Mouse (Mus musculus) gastrocnemius, postnatal 10 days (tissue): Measurements from ENCODE around the gene Ifitm7. TPM values are rescaled to one million over a fixed set of nuclear protein-coding genes. Genes with fewer than 3 reads are reported as not detected.
A peak's percentile ranks its signal among the peaks of the same experiment; 100 is the strongest.
"Not testable (repeated sequence)": the region's sequence is repeated elsewhere in the genome, so short reads cannot be mapped to it uniquely, and the experiment has no call there.

Source experiments
- DNase-seq: peaks from one replicate; pipeline ENCODE4 v3.0.0; 2021; ENCODE audit warnings: mixed read lengths
- long read RNA-seq, 2 experiments: library from polyadenylated mRNA; stranded (forward); transcript quantifications; one replicate each; pipeline ENCODE4 v2.0.0; 2021
- total RNA-seq, 2 experiments: library from RNA; stranded (reverse); gene quantifications; 2 replicates each; pipeline ENCODE4 v1.2.3; 2021

The Ifitm7 gene
- total RNA-seq = not detected
- long read RNA-seq, experiment 1 = 0 reads
- long read RNA-seq, experiment 2 = 0 reads

DNA sequence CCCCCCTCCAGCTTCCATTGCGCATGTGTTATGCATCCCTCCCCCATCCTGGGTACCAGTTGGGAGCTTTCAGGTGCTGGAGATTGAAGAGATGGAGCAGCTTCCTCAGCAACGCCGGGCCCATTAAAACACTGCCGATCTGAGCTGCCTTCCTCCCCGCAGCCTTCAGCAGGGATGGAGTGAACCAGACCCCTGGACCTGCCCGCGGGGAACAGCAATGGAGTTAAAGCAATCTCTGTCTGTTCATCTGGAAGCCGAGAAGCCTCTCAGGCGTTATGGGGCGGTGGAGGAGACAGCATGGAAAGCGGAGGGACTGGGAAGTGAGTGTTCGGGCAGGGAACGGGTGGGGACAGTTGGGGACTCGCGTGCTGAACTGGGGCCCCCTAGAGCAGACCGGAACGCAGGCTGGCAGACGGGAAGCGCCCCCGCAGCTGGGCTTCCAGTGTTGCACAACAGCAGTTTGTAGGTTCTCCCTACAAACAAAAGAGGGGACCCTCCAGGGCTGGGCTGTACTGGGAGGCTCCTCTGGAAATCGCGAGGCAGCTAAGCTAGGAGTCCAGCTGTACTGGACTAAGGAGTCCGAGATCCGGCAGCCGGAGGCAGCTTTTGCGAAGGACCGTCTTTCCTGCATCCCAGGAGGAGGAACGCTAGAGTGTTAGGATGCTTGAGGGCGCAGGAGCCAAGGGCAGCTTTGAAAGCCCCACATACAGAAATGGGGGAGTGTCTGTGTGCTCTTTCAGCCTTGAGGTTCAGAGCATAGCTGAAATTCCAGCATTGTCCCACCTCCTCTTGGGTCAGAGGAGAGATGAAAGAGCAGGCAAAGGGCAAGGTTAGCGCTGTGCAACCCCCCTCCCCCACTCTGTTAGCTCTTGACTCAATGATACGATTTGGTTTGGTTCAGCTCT, at the start of gene Ifitm7, which contains the start of gene 2900011O08Rik:
Gene Ifitm7, minus strand, starts transcription at position 315 of the 905 bp plus-strand sequence.
Gene 2900011O08Rik, plus strand, starts transcription at position 31 of the 905 bp plus-strand sequence.
- peak; percentile 9 for DNase-seq

DNA sequence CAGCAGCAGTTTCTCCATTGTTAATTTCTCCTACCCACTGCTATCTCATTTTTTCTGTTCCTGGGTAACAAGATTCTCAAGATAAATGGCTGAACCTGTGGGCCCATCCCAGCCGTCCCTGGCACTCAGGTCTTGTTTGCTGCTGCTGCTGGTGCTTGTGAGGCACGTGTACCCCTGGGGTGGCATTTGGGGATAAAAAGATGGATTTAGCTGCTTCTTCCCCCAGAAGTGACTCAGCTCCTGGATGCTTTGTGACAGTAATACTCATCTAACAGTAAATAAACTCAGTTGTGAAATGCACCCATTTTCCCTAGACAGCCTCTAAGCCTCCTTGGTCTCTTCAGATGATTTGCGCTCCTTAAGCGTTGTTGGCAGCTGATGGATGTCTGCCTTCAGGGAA, 46.4 kb upstream of the Ifitm7 start:
- no peak for DNase-seq

GRCm38 (mm10) chr16:14030650-14031049, 44.0 kb upstream of the Ifitm7 start:
- DNase-seq = no peak

- DNase-seq = no peak
These were observed 43.2 kb upstream of the Ifitm7 start for GRCm38 (mm10) chr16:14029851-14030250.

- no peak for DNase-seq
These were observed 42.4 kb upstream of the Ifitm7 start for GRCm38 (mm10) chr16:14029072-14029471.

GRCm38 (mm10) chr16:14025091-14025990, 38.7 kb upstream of the Ifitm7 start:
- DNase-seq = no peak

- no peak for DNase-seq
These were observed 34.6 kb upstream of the Ifitm7 start for GRCm38 (mm10) chr16:14021166-14021822.

GRCm38 (mm10) chr16:14017306-14017705, 30.6 kb upstream of the Ifitm7 start:
- DNase-seq = no peak

DNA sequence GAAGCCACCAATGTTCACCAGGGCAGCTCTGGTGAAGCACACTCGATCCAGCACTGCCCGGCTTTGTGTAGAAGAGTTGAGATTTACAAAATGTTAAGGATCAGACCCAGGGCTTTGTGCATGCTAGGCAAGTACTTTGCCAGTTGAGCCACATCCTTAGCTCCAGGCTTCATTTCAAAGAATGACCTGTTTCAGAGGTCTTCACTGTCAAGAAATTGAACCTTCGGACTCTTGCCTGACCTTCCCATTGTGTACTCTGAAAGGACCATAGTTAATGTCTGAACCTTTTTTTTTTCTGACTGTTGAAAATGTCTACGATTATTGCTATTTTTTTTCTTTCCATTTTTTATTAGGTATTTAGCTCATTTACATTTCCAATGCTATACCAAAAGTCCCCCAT, 23.3 kb upstream of the Ifitm7 start:
- no peak for DNase-seq

DNA sequence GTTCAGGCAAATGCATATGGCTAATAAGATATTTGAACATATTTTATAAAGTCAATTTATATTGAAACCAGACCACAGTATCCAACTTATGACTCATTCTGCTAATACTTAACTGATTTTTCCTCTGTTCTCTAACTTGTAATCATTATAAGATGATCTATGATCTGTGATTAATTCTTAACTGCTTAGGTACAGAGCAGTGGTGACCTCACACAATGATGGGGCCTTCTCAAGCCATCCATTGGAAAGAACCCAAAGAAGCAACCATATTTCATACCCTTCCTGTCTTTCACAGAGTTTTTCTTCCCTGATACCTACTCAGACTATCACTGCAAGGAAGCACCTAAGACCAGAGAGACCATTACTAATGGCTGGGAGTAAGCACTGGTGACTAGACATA, 22.0 kb upstream of the Ifitm7 start:
- no peak for DNase-seq

GRCm38 (mm10) chr16:14008081-14008480, 21.4 kb upstream of the Ifitm7 start:
- no peak for DNase-seq

DNA sequence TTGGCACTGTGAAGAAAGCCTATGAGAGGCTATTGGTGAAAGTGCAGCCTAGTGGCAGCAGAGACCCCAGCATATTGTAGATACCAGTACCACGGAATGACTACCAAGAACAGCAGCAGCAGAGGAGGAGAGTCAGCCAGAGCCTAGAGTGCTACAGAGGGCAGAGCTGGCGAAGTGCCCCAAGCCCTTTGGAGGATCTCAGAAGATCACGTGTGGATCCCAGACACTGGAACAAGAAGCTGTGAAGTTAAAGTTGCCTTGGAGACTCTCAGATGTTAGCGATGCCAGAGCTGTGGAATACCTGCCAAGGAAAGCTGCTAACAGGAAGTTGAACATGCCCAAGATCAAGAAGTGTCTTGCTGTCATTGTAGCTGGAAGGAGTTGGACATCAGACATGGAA, 18.6 kb upstream of the Ifitm7 start:
- DNase-seq = no peak

DNA sequence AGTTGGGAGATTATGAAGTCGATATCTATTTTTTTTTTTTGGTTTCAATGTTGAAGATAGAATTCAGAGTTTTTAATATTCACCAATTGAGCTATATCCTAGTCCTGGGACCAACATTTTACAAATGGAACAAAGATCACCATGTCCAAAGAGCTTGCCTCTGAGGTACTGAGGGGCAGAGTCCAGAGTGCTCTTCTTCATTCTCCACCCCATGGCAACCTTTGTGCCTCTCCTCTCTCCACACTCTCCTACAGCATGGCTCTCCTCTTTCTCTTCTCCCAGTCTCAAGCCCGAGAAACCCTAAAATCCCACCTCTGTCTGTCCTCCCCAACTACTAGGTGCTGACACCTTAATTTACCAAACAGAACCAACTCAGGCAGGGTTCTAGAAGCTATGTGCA, 18.0 kb upstream of the Ifitm7 start:
- DNase-seq = no peak

GRCm38 (mm10) chr16:14004170-14004569, 17.5 kb upstream of the Ifitm7 start:
- no peak for DNase-seq

GRCm38 (mm10) chr16:14003386-14004130, 16.9 kb upstream of the Ifitm7 start:
- DNase-seq = no peak

GRCm38 (mm10) chr16:13994502-13994901, 7.8 kb upstream of the Ifitm7 start:
- DNase-seq = no peak

GRCm38 (mm10) chr16:13994076-13994475, 7.4 kb upstream of the Ifitm7 start:
- DNase-seq = no peak

- DNase-seq = no peak
These were observed 6.0 kb upstream of the Ifitm7 start for GRCm38 (mm10) chr16:13992518-13993248.

DNA sequence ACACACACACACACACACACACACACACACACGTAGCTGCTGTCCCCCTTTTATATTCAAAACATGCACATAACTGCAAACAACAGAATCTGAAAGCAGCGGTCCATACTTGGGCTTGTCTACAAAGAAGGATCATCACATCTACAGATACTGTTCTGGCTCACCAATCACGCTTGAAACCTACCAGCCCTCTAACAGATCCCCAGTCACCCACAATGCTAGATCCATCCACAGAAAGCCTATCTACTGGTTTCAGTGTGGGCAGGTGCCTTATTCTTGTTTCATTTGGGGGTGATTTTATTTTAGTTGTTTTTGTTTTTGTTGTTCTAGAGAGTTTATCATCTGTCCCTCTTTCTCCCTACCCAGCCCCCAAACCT, 503 bp downstream of the Ifitm7 start:
- DNase-seq = no peak

DNA sequence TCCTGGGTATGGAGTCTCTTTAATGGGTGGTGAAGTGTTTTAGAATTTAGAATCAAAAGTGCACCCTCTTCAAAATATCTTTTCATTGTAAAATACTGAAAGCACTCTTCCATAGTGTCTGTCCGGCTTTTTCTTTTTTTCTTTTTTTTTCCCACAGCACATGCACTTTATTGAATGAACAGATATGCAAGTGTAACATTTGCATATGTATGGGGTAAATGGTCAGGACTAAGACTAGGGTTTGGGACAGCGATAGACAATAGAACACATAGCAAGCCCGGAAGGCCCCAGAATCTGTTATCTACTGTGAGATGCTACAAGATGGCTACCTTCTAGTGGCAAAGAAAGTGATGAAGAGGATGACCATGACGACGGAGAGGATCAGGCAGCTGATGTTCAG, 3.5 kb downstream of the Ifitm7 start:
- no peak for DNase-seq

DNA sequence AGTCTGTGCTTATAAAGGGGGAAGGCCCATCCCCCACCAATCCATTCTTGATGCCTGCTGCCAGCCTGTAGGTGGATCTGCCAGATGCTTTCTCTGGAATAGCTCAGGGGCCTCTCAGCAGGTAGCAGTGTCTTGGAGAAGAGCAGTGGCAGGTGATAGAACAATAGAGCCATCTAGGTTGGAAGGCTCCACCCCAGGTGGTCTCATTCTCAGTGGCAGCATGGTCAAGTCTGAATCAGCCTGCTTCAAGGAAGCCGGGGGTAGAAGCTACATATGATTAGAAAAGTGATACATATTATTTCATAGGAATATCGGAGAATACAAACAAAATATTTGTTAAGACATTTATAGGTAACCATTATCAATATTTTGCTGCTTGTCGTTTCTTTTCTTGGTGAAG, 5.0 kb downstream of the Ifitm7 start:
- not testable (repeated sequence) for DNase-seq
